Mouse (Mus musculus) kidney, postnatal 0 days (tissue): ENCODE data around the gene Idua. TPM values are rescaled to one million over a fixed set of nuclear protein-coding genes. Genes with fewer than 3 reads are reported as not detected.
A peak's percentile ranks its signal among the peaks of the same experiment; 100 is the strongest.

Source experiments
- ATAC-seq: fragments of 200-750 bp; cut with Nextera tagmentation; replicated peaks from 2 replicates; pipeline ENCODE4 v1.8.0; 2017; ENCODE audit warnings: low read depth, moderate number of reproducible peaks, moderate TSS enrichment, moderate library complexity; ENCODE audit not compliant: low FRiP score
- DNase-seq: peaks from one replicate; pipeline ENCODE4 v3.0.0-alpha.2; 2016; ENCODE audit warnings: low spot score
- H3K27ac ChIP-seq: fragments of 300-500 bp; sonication (generic); 2 replicates; pipeline ENCODE4 v1.5.1; 2014; ENCODE audit warnings: mild to moderate bottlenecking
- H3K27me3 ChIP-seq: fragments of 300-500 bp; sonication (generic); 2 replicates; pipeline ENCODE4 v1.6.1; 2014; ENCODE audit warnings: low read length, mixed read lengths; ENCODE audit not compliant: insufficient read depth
- H3K36me3 ChIP-seq: fragments of 300-500 bp; sonication (generic); 2 replicates; pipeline ENCODE4 v1.6.1; 2014; ENCODE audit warnings: low read length, mixed read lengths; ENCODE audit not compliant: insufficient read depth
- H3K4me1 ChIP-seq: fragments of 300-500 bp; sonication (generic); replicated peaks from 2 replicates; pipeline ENCODE4 v1.6.1; 2014; ENCODE audit warnings: antibody characterized with exemption, low read length, mixed read lengths; ENCODE audit not compliant: insufficient read depth
- H3K4me2 ChIP-seq: fragments of 300-500 bp; sonication (generic); 2 replicates; pipeline ENCODE4 v1.6.1; 2014; ENCODE audit warnings: mild to moderate bottlenecking, low read length, moderate library complexity, mixed read lengths
- H3K4me3 ChIP-seq: fragments of 300-500 bp; sonication (generic); replicated peaks from 2 replicates; pipeline ENCODE4 v1.5.1; 2014; ENCODE audit warnings: low read depth, low read length
- H3K9ac ChIP-seq: fragments of 300-500 bp; sonication (generic); 2 replicates; pipeline ENCODE4 v1.6.1; 2014; ENCODE audit warnings: low read depth, low read length
- H3K9me3 ChIP-seq: fragments of 300-500 bp; sonication (generic); replicated peaks from 2 replicates; pipeline ENCODE4 v1.6.1; 2016; ENCODE audit warnings: low read length, inconsistent platforms, mixed read lengths
- CTCF ChIP-seq: IDR thresholded peaks from 2 replicates; pipeline ENCODE4 v1.5.1; 2016; ENCODE audit warnings: antibody characterized with exemption, low read depth, mild to moderate bottlenecking, moderate library complexity
- WGBS: fragments of 180-500 bp; shearing (Covaris S2); extraction: QIAGEN DNeasy Blood & Tissue Kit; methylation state at CpG from one replicate; pipeline ENCODE4 v1.1.7; 2014; 5-methylcytosine and 5-hydroxymethylcytosine counted together
- polyA plus RNA-seq: library from polyadenylated mRNA; unstranded; fragments of >200 nt; fragmentation: Nextera tagmentation; extraction: Ambion mirVana; gene quantifications from 2 replicates; pipeline ENCODE4 v1.2.1, GENCODE M21; 2015

Gene Idua
- polyA plus RNA-seq, 1 experiment from 2014 or later = 6.3 TPM

GRCm38 (mm10) chr5:108700346-108700745, 40.2 kb downstream of the Idua start:
- TF ChIP-seq CTCF = no peak
- WGBS = 27% methylated on average over 3 of the region's 3 CpGs
- H3K36me3 ChIP-seq = 0 out of 2 replicates have a peak, but pooled peaks cover 7% of the 10 kb centered on the region
- ATAC-seq = no peak
- H3K4me2 ChIP-seq = no peak overlapping the region
- peak overlapping the region; percentile 61 for H3K27ac ChIP-seq
- H3K4me1 ChIP-seq = peaks cover 22% of the 10 kb centered on the region
- H3K27me3 ChIP-seq = no peaks in the 10 kb centered on the region
- H3K4me3 ChIP-seq = no peak overlapping the region
- H3K9me3 ChIP-seq = no peaks in the 10 kb centered on the region
- no peak overlapping the region for H3K9ac ChIP-seq
- DNase-seq = no peak

- H3K9me3 ChIP-seq = no peaks in the 10 kb centered on the region
- no peaks in the 10 kb centered on the region for H3K27me3 ChIP-seq
- 0 out of 2 replicates have a peak, but pooled peaks cover 13% of the 10 kb centered on the region for H3K36me3 ChIP-seq
- DNase-seq (peak; percentile 79), ATAC-seq (peak; percentile 42; the same call in 1 of the 2 replicates)
- TF ChIP-seq CTCF = no peak
- H3K9ac ChIP-seq = no peak overlapping the region
- peak overlapping the region; percentile 61; the same call in 1 of the 2 replicates for H3K27ac ChIP-seq
- H3K4me2 ChIP-seq = no peak overlapping the region
- peaks cover 16% of the 10 kb centered on the region for H3K4me1 ChIP-seq
- 39% methylated on average over 10 of the region's 10 CpGs for WGBS
- no peak overlapping the region for H3K4me3 ChIP-seq
Observed at GRCm38 (mm10) chr5:108701341-108702021, 41.4 kb downstream of the Idua start.

GRCm38 (mm10) chr5:108703754-108704626, 43.9 kb downstream of the Idua start:
- H3K27ac ChIP-seq = no peak overlapping the region
- no peak for DNase-seq

GRCm38 (mm10) chr5:108707758-108708157, 47.6 kb downstream of the Idua start:
- ATAC-seq (no peak), DNase-seq (no peak)
- H3K9ac ChIP-seq = no peak overlapping the region
- no peaks in the 10 kb centered on the region for H3K27me3 ChIP-seq
- WGBS = 79% methylated on average over 2 of the region's 2 CpGs
- H3K4me1 ChIP-seq = no peaks in the 10 kb centered on the region
- H3K4me2 ChIP-seq = no peak overlapping the region
- H3K27ac ChIP-seq = no peak overlapping the region
- no peaks in the 10 kb centered on the region for H3K9me3 ChIP-seq
- 0 out of 2 replicates have a peak, but pooled peaks cover 12% of the 10 kb centered on the region for H3K36me3 ChIP-seq
- no peak for TF ChIP-seq CTCF
- H3K4me3 ChIP-seq = no peak overlapping the region

More at GRCm38 (mm10) chr5:108703754-108704626, 43.9 kb downstream of the Idua start:
- Histone ChIP-seq H3K9ac (no peak overlapping the region), H3K36me3 (0 out of 2 replicates have a peak, but pooled peaks cover 16% of the 10 kb centered on the region), H3K4me2 (no peak overlapping the region), H3K9me3 (no peaks in the 10 kb centered on the region), H3K4me3 (no peak overlapping the region), H3K4me1 (peaks cover 16% of the 10 kb centered on the region), H3K27me3 (no peaks in the 10 kb centered on the region)
- TF ChIP-seq CTCF = no peak
- no peak for ATAC-seq
- WGBS = 59% methylated on average over 12 of the region's 12 CpGs

GRCm38 (mm10) chr5:108708419-108708818, 48.3 kb downstream of the Idua start:
- no peaks in the 10 kb centered on the region for H3K27me3 ChIP-seq
- 0 out of 2 replicates have a peak, but pooled peaks cover 12% of the 10 kb centered on the region for H3K36me3 ChIP-seq
- ATAC-seq (peak; percentile 88), DNase-seq (no peak)
- no peak overlapping the region for H3K4me2 ChIP-seq
- no peaks in the 10 kb centered on the region for H3K4me1 ChIP-seq
- TF ChIP-seq CTCF = no peak
- 96% methylated on average over 1 of the region's 1 CpGs for WGBS
- H3K9ac ChIP-seq = no peak overlapping the region
- no peaks in the 10 kb centered on the region for H3K9me3 ChIP-seq
- no peak overlapping the region for H3K4me3 ChIP-seq
- no peak overlapping the region for H3K27ac ChIP-seq

GRCm38 (mm10) chr5:108708981-108709731, 49.0 kb downstream of the Idua start:
- Histone ChIP-seq H3K27me3 (no peaks in the 10 kb centered on the region), H3K27ac (no peak overlapping the region), H3K9ac (no peak overlapping the region), H3K9me3 (no peaks in the 10 kb centered on the region), H3K4me3 (no peak overlapping the region), H3K4me1 (no peaks in the 10 kb centered on the region), H3K4me2 (no peak overlapping the region), H3K36me3 (0 out of 2 replicates have a peak, but pooled peaks cover 12% of the 10 kb centered on the region)
- no peak for DNase-seq
- no peak for TF ChIP-seq CTCF
- no peak for ATAC-seq
- 47% methylated on average over 6 of the region's 6 CpGs for WGBS
